Mouse (Mus musculus) C2C12 (cell line): Measurements from ENCODE around the gene Efcab5.

Experiments used
- CEBPB ChIP-seq: IDR thresholded peaks from one replicate; pipeline ENCODE4 v1.6.1; 2011; ENCODE audit warnings: low read depth, mild to moderate bottlenecking, control low read depth, moderate library complexity
- CTCF ChIP-seq: IDR thresholded peaks from one replicate; pipeline ENCODE4 v1.5.1; 2011; ENCODE audit not compliant: control insufficient read depth, insufficient read depth, insufficient read length
- FOSL1 ChIP-seq: IDR thresholded peaks from one replicate; pipeline ENCODE4 v1.8.0; 2011; ENCODE audit warnings: mild to moderate bottlenecking, low read length; ENCODE audit not compliant: poor library complexity, insufficient read depth, severe bottlenecking
- MAX ChIP-seq: IDR thresholded peaks from one replicate; pipeline ENCODE4 v1.6.1; 2011; ENCODE audit warnings: mild to moderate bottlenecking, control low read depth
- MYOD1 ChIP-seq: IDR thresholded peaks from one replicate; pipeline ENCODE4 v1.6.1; 2011; ENCODE audit warnings: low read depth; ENCODE audit not compliant: control insufficient read depth, insufficient read length
- USF1 ChIP-seq: IDR thresholded peaks from one replicate; pipeline ENCODE4 v1.6.1; 2011; ENCODE audit warnings: low read depth, mild to moderate bottlenecking, control low read depth, moderate library complexity

- TF ChIP-seq CTCF = no peak
- no peak for TF ChIP-seq USF1
- TF ChIP-seq CEBPB = no peak
- TF ChIP-seq MYOD1 = no peak
- no peak for TF ChIP-seq MAX
- TF ChIP-seq FOSL1 = no peak
These were observed 104.6 kb downstream of the Efcab5 start for GRCm38 (mm10) chr11:77084001-77084682.
